Mouse (Mus musculus) embryonic facial prominence, embryonic 14.5 days (tissue): ENCODE data around the gene Arfgef3. TPM values are rescaled to one million over a fixed set of nuclear protein-coding genes. Genes with fewer than 3 reads are reported as not detected.

Source experiments
- ATAC-seq: fragments of 200-750 bp; cut with Nextera tagmentation; 2 replicates; pipeline ENCODE4 v1.8.0; 2017; ENCODE audit warnings: low read depth, moderate number of reproducible peaks, moderate TSS enrichment
- DNase-seq: peaks from one replicate; pipeline ENCODE4 v3.0.0-alpha.2; 2015; ENCODE audit warnings: low spot score
- H3K27ac ChIP-seq: fragments of 300-500 bp; sonication (generic); replicated peaks from 2 replicates; pipeline ENCODE4 v1.5.1; 2014; ENCODE audit warnings: low read depth, mild to moderate bottlenecking, low read length, moderate library complexity
- H3K27me3 ChIP-seq: fragments of 300-500 bp; sonication (generic); replicated peaks from 2 replicates; pipeline ENCODE4 v1.6.1; 2014; ENCODE audit warnings: low read length; ENCODE audit not compliant: control insufficient read depth, insufficient read depth
- H3K36me3 ChIP-seq: fragments of 300-500 bp; sonication (generic); 2 replicates; pipeline ENCODE4 v1.6.1; 2014; ENCODE audit warnings: low read length, mixed read lengths; ENCODE audit not compliant: control insufficient read depth, insufficient read depth
- H3K4me1 ChIP-seq: fragments of 300-500 bp; sonication (generic); 2 replicates; pipeline ENCODE4 v1.6.1; 2014; ENCODE audit warnings: antibody characterized with exemption, low read length; ENCODE audit not compliant: control insufficient read depth, insufficient read depth
- H3K4me2 ChIP-seq: fragments of 300-500 bp; sonication (generic); 2 replicates; pipeline ENCODE4 v1.6.1; 2014; ENCODE audit warnings: low read depth, mild to moderate bottlenecking, low read length, moderate library complexity, mixed read lengths
- H3K4me3 ChIP-seq: fragments of 300-500 bp; sonication (generic); 2 replicates; pipeline ENCODE4 v1.5.1; 2014; ENCODE audit warnings: low read depth, mild to moderate bottlenecking, low read length
- H3K9ac ChIP-seq: fragments of 300-500 bp; sonication (generic); 2 replicates; pipeline ENCODE4 v1.6.1; 2014; ENCODE audit warnings: low read depth, mild to moderate bottlenecking, low read length, moderate library complexity, mixed read lengths
- H3K9me3 ChIP-seq: fragments of 300-500 bp; sonication (generic); 2 replicates; pipeline ENCODE4 v1.6.1; 2016; ENCODE audit warnings: low read length; ENCODE audit not compliant: control insufficient read depth
- WGBS: fragments of 180-500 bp; shearing (Covaris S2); extraction: QIAGEN DNeasy Blood & Tissue Kit; methylation state at CpG from one replicate; pipeline ENCODE4 v1.1.7; 2014; 5-methylcytosine and 5-hydroxymethylcytosine counted together
- polyA plus RNA-seq: library from polyadenylated mRNA; unstranded; fragments of >200 nt; fragmentation: Nextera tagmentation; extraction: Ambion mirVana; gene quantifications from 2 replicates; pipeline ENCODE4 v1.2.1, GENCODE M21; 2014

Gene Arfgef3
- polyA plus RNA-seq, 1 experiment from 2014 or later: 1.5 TPM

DNA sequence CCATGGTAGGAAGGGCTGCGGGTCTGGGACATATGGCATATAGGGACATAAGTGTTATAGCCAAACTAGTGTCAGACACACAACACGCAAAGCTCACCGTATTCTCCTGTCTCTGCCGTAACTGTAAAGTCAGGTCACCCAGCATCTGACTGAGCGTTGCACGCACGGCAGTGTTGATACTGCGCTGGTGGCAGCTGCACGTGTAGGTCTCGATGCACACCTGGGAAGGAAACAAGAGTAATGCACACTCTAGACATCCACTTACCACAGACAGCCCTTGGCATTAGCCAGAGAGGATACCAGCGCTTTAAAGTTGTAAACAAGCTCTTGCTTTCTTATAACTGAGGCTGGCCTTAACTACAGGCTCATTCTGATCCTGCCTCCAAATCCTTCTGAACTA lies 79.0 kb downstream of the Arfgef3 start:
- no peak overlapping the region for H3K27ac ChIP-seq
- ATAC-seq (no peak), DNase-seq (no peak)
- no peaks in the 10 kb centered on the region for H3K4me1 ChIP-seq
- no peaks in the 10 kb centered on the region for H3K36me3 ChIP-seq
- WGBS: 95% methylated on average over 11 of the region's 11 CpGs
- H3K27me3 ChIP-seq: no peaks in the 10 kb centered on the region
- no peaks in the 10 kb centered on the region for H3K9me3 ChIP-seq
- H3K9ac ChIP-seq: no peak overlapping the region
- H3K4me2 ChIP-seq: no peak overlapping the region
- no peak overlapping the region for H3K4me3 ChIP-seq

DNA sequence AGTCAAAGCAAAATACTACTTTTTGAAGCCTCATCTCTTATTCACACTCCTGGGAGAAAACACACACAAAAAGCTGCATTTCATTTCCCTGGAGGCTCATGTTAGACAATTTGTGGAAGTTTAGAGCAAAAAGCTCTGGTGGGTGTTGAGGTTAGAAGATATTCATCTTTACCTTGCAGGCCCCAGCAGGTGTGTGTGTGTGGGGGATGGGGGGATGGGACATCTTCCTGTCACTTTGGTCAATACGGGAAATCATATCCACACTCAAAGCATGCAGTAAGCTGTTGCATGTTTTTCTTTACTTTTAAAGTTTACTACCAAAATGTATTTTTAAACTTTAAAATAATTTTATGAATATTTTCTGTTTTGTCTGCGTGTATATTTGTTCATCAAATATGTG lies 79.7 kb downstream of the Arfgef3 start:
- Histone ChIP-seq H3K36me3 (no peaks in the 10 kb centered on the region), H3K4me1 (no peaks in the 10 kb centered on the region), H3K4me2 (no peak overlapping the region), H3K27me3 (no peaks in the 10 kb centered on the region), H3K4me3 (no peak overlapping the region), H3K27ac (no peak overlapping the region), H3K9ac (no peak overlapping the region), H3K9me3 (no peaks in the 10 kb centered on the region)
- DNase-seq: no peak
- 78% methylated on average over 2 of the region's 2 CpGs for WGBS
- ATAC-seq: no peak

GRCm38 (mm10) chr10:18661606-18662220 lies 82.0 kb downstream of the Arfgef3 start:
- H3K27me3 ChIP-seq: no peaks in the 10 kb centered on the region
- H3K9me3 ChIP-seq: no peaks in the 10 kb centered on the region
- H3K9ac ChIP-seq: no peak overlapping the region
- H3K36me3 ChIP-seq: no peaks in the 10 kb centered on the region
- WGBS: 87% methylated on average over 1 of the region's 1 CpGs
- no peak for DNase-seq
- H3K4me2 ChIP-seq: no peak overlapping the region
- H3K27ac ChIP-seq: no peak overlapping the region
- ATAC-seq: no peak
- no peak overlapping the region for H3K4me3 ChIP-seq
- no peaks in the 10 kb centered on the region for H3K4me1 ChIP-seq

- no peaks in the 10 kb centered on the region for H3K9me3 ChIP-seq
- no peak for DNase-seq
Observed at GRCm38 (mm10) chr10:18660998-18661397, 82.8 kb downstream of the Arfgef3 start.

DNA sequence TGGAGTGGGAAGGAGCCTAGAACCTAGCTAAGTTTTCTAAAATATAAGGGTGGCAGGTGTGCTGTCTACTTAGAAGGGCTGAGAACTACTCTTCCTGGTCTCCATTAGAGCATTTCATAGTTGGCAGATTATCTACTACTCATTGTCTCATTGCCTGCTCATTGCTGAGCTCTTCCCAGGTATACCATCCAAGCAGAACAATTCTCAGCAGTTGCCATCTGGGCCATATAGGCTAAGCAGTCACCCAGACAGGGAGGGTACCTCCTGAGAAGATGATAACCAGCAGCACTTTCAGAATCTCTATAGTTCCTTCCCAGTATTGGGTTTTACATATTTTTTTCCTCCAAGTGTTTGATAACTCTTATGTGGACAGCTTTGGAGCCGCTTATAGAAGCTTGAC lies 86.2 kb downstream of the Arfgef3 start:
- H3K27me3 ChIP-seq: no peaks in the 10 kb centered on the region
- ATAC-seq (no peak), DNase-seq (no peak)
- no peak overlapping the region for H3K9ac ChIP-seq
- H3K9me3 ChIP-seq: no peaks in the 10 kb centered on the region
- no peak overlapping the region for H3K4me3 ChIP-seq
- no peak overlapping the region for H3K27ac ChIP-seq
- WGBS: 98% methylated on average over 1 of the region's 1 CpGs
- H3K36me3 ChIP-seq: no peaks in the 10 kb centered on the region
- H3K4me2 ChIP-seq: no peak overlapping the region
- no peaks in the 10 kb centered on the region for H3K4me1 ChIP-seq

More at GRCm38 (mm10) chr10:18660998-18661397, 82.8 kb downstream of the Arfgef3 start:
- H3K4me1 ChIP-seq: no peaks in the 10 kb centered on the region
- H3K9ac ChIP-seq: no peak overlapping the region
- WGBS: 74% methylated on average over 2 of the region's 2 CpGs
- no peak overlapping the region for H3K4me3 ChIP-seq
- no peak overlapping the region for H3K4me2 ChIP-seq
- H3K36me3 ChIP-seq: no peaks in the 10 kb centered on the region
- no peak overlapping the region for H3K27ac ChIP-seq
- H3K27me3 ChIP-seq: no peaks in the 10 kb centered on the region
- ATAC-seq: no peak

DNA sequence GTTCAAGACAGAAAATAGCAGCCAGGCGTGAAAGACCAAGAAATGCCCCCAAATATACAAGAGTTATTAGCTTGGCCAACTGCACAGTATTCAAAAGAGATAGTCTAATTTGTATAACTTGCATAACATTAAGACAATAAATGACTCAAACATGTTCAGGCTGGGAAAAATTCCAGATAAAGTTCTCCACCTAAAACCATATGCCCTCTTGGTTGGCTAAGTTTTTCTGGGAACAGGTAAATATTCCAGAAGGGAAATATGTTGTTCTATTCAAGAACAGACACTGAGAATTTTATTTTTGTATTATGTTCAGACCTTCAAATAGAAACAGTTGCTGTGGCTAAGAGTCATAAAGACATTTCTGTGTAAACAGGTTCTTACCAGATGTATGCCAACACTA lies 96.7 kb downstream of the Arfgef3 start:
- Histone ChIP-seq H3K36me3 (no peaks in the 10 kb centered on the region), H3K4me3 (no peak overlapping the region), H3K27ac (no peak overlapping the region), H3K9ac (no peak overlapping the region), H3K9me3 (no peaks in the 10 kb centered on the region), H3K4me2 (no peak overlapping the region), H3K4me1 (peaks cover under 1% of the 10 kb centered on the region; the same call in 1 of the 2 replicates), H3K27me3 (no peaks in the 10 kb centered on the region)
- ATAC-seq (no peak), DNase-seq (no peak)
- 71% methylated on average over 1 of the region's 1 CpGs for WGBS

DNA sequence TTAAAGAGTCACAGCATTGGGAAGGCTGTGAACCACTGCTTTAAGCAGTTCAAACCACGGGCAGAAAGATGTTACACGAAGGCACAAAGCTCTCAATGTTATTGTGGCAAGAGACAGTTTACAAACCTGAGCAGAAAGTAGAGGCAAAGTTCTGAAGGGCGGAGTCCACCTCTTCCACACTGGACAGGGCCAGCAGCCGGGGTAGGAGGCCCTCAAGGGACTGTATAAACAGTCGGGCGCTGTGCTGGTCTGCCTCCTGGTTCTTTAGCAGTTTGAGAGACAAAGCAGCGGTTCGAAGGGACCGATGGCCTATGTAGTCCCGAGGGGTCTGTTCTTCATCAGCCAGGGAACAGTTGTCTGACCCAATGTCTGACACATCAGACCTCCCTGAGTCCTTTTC lies 97.7 kb downstream of the Arfgef3 start:
- Histone ChIP-seq H3K27me3 (no peaks in the 10 kb centered on the region), H3K4me1 (peaks cover 4% of the 10 kb centered on the region; the same call in 1 of the 2 replicates), H3K9me3 (no peaks in the 10 kb centered on the region), H3K4me3 (no peak overlapping the region), H3K4me2 (no peak overlapping the region), H3K27ac (no peak overlapping the region), H3K36me3 (no peaks in the 10 kb centered on the region), H3K9ac (no peak overlapping the region)
- DNase-seq (no peak), ATAC-seq (no peak)
- WGBS: 81% methylated on average over 10 of the region's 10 CpGs

DNA sequence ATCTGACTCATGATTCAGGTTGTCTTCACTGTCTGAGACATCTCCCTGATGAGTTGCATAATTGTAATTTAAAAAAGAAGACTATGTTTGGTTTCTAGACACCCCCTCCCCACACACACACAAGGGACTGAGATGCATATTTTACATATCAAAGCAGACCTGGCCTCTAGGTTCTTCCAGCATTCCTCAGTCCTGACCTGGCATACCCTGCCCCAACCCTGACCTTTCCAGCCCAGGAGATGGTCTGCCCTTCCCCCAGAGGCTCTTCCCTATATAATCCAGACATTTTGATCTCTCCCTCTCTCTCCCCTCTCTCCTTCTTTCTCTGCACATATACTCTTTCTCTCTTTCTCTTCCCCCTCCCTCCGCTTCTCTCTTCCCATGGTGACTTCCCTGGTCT lies 99.4 kb downstream of the Arfgef3 start:
- no peak overlapping the region for H3K27ac ChIP-seq
- no peaks in the 10 kb centered on the region for H3K27me3 ChIP-seq
- DNase-seq (no peak), ATAC-seq (no peak)
- H3K36me3 ChIP-seq: no peaks in the 10 kb centered on the region
- H3K9ac ChIP-seq: no peak overlapping the region
- H3K4me3 ChIP-seq: no peak overlapping the region
- H3K9me3 ChIP-seq: no peaks in the 10 kb centered on the region
- H3K4me2 ChIP-seq: no peak overlapping the region
- H3K4me1 ChIP-seq: peaks cover 4% of the 10 kb centered on the region; the same call in 1 of the 2 replicates
- WGBS: 95% methylated on average over 1 of the region's 1 CpGs

- Histone ChIP-seq H3K4me1 (peaks cover 4% of the 10 kb centered on the region; the same call in 1 of the 2 replicates), H3K27me3 (no peaks in the 10 kb centered on the region), H3K4me3 (no peak overlapping the region), H3K9ac (no peak overlapping the region), H3K4me2 (no peak overlapping the region), H3K36me3 (no peaks in the 10 kb centered on the region), H3K27ac (no peak overlapping the region), H3K9me3 (no peaks in the 10 kb centered on the region)
- ATAC-seq (no peak), DNase-seq (no peak)
- 79% methylated on average over 3 of the region's 3 CpGs for WGBS
Observed at GRCm38 (mm10) chr10:18643506-18643905, 100.2 kb downstream of the Arfgef3 start.
